Mouse (Mus musculus) liver, embryonic 14.5 days (tissue): ENCODE data around the gene Cchcr1. TPM values are rescaled to one million over a fixed set of nuclear protein-coding genes. Genes with fewer than 3 reads are reported as not detected.

ENCODE experiments used
- ATAC-seq: fragments of 200-750 bp; cut with Nextera tagmentation; 2 replicates; pipeline ENCODE4 v1.8.0; 2017; ENCODE audit warnings: moderate number of reproducible peaks, mild to moderate bottlenecking, moderate library complexity; ENCODE audit not compliant: insufficient read depth
- DNase-seq, 3 experiments: peaks; one replicate each; pipeline ENCODE4 v3.0.0-alpha.2; 2012 to 2013; ENCODE audit warnings: low read depth in 3 of 3, low spot score in 3 of 3
- H3K27ac ChIP-seq: fragments of 300-500 bp; sonication (generic); 2 replicates; pipeline ENCODE4 v1.5.1; 2014; ENCODE audit warnings: moderate library complexity, mild to moderate bottlenecking, control low read depth, inconsistent platforms
- H3K27me3 ChIP-seq: fragments of 300-500 bp; sonication (generic); 2 replicates; pipeline ENCODE4 v1.6.1; 2014; ENCODE audit warnings: mild to moderate bottlenecking, low read length, moderate library complexity; ENCODE audit not compliant: control insufficient read depth, insufficient read depth
- H3K36me3 ChIP-seq: fragments of 300-500 bp; sonication (generic); replicated peaks from 2 replicates; pipeline ENCODE4 v1.6.1; 2014; ENCODE audit warnings: low read depth; ENCODE audit not compliant: control insufficient read depth, insufficient read depth
- H3K4me1 ChIP-seq, 2 experiments: fragments of 200-500 bp in 1 of 2; fragments of 300-500 bp in 1 of 2; sonication (generic) in 1 of 2; replicated peaks; 2 replicates each; pipeline ENCODE4 v1.6.1; 2012 to 2014; ENCODE audit warnings: antibody characterized with exemption in 1 of 2, inconsistent platforms in 1 of 2, low read length in 1 of 2; ENCODE audit not compliant: control insufficient read depth in 2 of 2, insufficient read depth in 2 of 2
- H3K4me2 ChIP-seq: fragments of 300-500 bp; sonication (generic); 2 replicates; pipeline ENCODE4 v1.6.1; 2014; ENCODE audit warnings: low read depth, mild to moderate bottlenecking, control low read depth, moderate library complexity
- H3K4me3 ChIP-seq, 2 experiments: fragments of 200-500 bp in 1 of 2; fragments of 300-500 bp in 1 of 2; sonication (generic) in 1 of 2; 2 replicates each; pipeline ENCODE4 v1.5.1; 2012 to 2014; ENCODE audit warnings: low read depth in 2 of 2, low read length in 2 of 2, mild to moderate bottlenecking in 2 of 2, control low read depth in 1 of 2, inconsistent platforms in 1 of 2, moderate library complexity in 1 of 2; ENCODE audit not compliant: insufficient read depth in 1 of 2
- H3K9ac ChIP-seq: fragments of 300-500 bp; sonication (generic); replicated peaks from 2 replicates; pipeline ENCODE4 v1.6.1; 2014; ENCODE audit warnings: mild to moderate bottlenecking, control low read depth, moderate library complexity
- H3K9me3 ChIP-seq: fragments of 300-500 bp; sonication (generic); 2 replicates; pipeline ENCODE4 v1.6.1; 2016; ENCODE audit warnings: low read length, mixed read lengths; ENCODE audit not compliant: control insufficient read depth
- CTCF ChIP-seq: IDR thresholded peaks from 2 replicates; pipeline ENCODE4 v1.5.1; 2016; ENCODE audit warnings: antibody characterized with exemption, low read depth, control low read depth
- EP300 ChIP-seq: IDR thresholded peaks from 2 replicates; pipeline ENCODE4 v1.6.1; 2016; ENCODE audit warnings: antibody characterized with exemption, low read depth
- WGBS: fragments of 180-500 bp; shearing (Covaris S2); extraction: QIAGEN DNeasy Blood & Tissue Kit; methylation state at CpG from one replicate; pipeline ENCODE4 v1.1.7; 2014; ENCODE audit not compliant: insufficient replicate concordance; 5-methylcytosine and 5-hydroxymethylcytosine counted together
- polyA plus RNA-seq, 2 experiments: library from polyadenylated mRNA; depleted of rRNA in 1 of 2; stranded (reverse) in 1 of 2; unstranded in 1 of 2; fragments of >200 nt; fragmentation: Nextera tagmentation in 1 of 2; extraction: Ambion mirVana in 1 of 2; gene quantifications; 2 replicates each; pipeline versions ENCODE4 v1.2.1 to v1.2.3; 2012 to 2014

The Cchcr1 gene
- polyA plus RNA-seq, 2 experiments: 3.8 to 9.4 TPM

- no peak overlapping the region for H3K4me3 ChIP-seq
- TF ChIP-seq CTCF: no peak
- no peak for TF ChIP-seq EP300
- DNase-seq (no peak), ATAC-seq (no peak)
- no peaks in the 10 kb centered on the region for H3K9me3 ChIP-seq
- H3K36me3 ChIP-seq: no peaks in the 10 kb centered on the region
- no peak overlapping the region for H3K4me2 ChIP-seq
- no peak overlapping the region for H3K27ac ChIP-seq
- no peak overlapping the region for H3K9ac ChIP-seq
- WGBS: 44% methylated on average over 8 of the region's 8 CpGs
- H3K27me3 ChIP-seq: no peaks in the 10 kb centered on the region
- H3K4me1 ChIP-seq: no peaks in the 10 kb centered on the region
Observed at GRCm38 (mm10) chr17:35550871-35551270, 34.0 kb downstream of the Cchcr1 start.

- Histone ChIP-seq H3K9ac (no peak within 1 kb of the TSS), H3K27me3 (no peaks in the 10 kb centered on the region), H3K27ac (no peak within 1 kb of the TSS), H3K4me1 (no peaks in the 10 kb centered on the region), H3K4me3 (no peak within 1 kb of the TSS), H3K36me3 (no peaks in the 10 kb centered on the region), H3K4me2 (no peak within 1 kb of the TSS), H3K9me3 (no peaks in the 10 kb centered on the region)
- no peak for DNase-seq
- TF ChIP-seq CTCF (no peak), EP300 (no peak)
- ATAC-seq: no peak
- 63% methylated on average over 10 of the region's 10 CpGs for WGBS
Observed at GRCm38 (mm10) chr17:35551881-35552414, 35.0 kb downstream of the Cchcr1 start, which contains the start of gene Cdsn. Gene Cdsn, plus strand, starts transcription at chr17:35552128.

GRCm38 (mm10) chr17:35554321-35554720 lies 37.4 kb downstream of the Cchcr1 start:
- Histone ChIP-seq H3K27ac (no peak overlapping the region), H3K4me1 (no peaks in the 10 kb centered on the region), H3K36me3 (no peaks in the 10 kb centered on the region), H3K9me3 (no peaks in the 10 kb centered on the region), H3K9ac (no peak overlapping the region), H3K4me3 (no peak overlapping the region), H3K4me2 (no peak overlapping the region), H3K27me3 (no peaks in the 10 kb centered on the region)
- WGBS: 59% methylated on average over 5 of the region's 5 CpGs
- DNase-seq: no peak
- no peak for ATAC-seq
- TF ChIP-seq CTCF (no peak), EP300 (no peak)

DNA sequence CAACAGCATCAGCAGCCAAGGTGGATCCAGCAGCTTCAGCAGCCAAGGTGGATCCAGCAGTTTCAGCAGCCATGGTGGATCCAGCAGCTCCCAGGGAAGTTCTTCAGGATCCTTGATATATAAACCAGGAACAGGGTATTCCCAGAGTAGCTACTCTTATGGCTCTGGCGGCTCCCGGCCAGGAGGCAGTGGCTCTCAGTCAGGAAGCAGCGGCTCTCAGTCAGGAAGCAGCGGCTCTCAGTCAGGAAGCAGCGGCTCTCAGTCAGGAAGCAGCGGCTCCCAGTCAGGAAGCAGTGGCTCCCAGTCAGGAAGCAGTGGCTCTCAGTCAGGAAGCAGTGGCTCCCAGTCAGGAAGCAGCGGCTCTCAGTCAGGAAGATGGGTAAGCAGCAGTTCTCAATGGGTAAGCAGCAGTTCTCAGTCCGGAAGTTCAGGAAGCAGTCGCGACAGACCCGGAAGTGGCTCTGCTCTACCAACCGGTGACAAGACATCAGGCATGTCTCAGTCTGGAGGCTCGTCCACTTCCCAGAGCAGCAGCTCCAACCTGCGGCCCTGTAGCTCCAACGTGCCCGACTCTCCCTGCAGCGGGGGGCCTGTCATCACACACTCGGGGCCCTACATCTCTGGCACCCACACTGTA lies 38.0 kb downstream of the Cchcr1 start:
- no peaks in the 10 kb centered on the region for H3K9me3 ChIP-seq
- no peak for ATAC-seq
- no peak overlapping the region for H3K9ac ChIP-seq
- TF ChIP-seq CTCF (no peak), EP300 (no peak)
- H3K27me3 ChIP-seq: no peaks in the 10 kb centered on the region
- no peaks in the 10 kb centered on the region for H3K36me3 ChIP-seq
- no peaks in the 10 kb centered on the region for H3K4me1 ChIP-seq
- WGBS: 71% methylated on average over 18 of the region's 18 CpGs
- H3K4me2 ChIP-seq: no peak overlapping the region
- DNase-seq: no peak
- H3K27ac ChIP-seq: no peak overlapping the region
- no peak overlapping the region for H3K4me3 ChIP-seq

GRCm38 (mm10) chr17:35556186-35556765 lies 39.4 kb downstream of the Cchcr1 start:
- H3K27me3 ChIP-seq: no peaks in the 10 kb centered on the region
- no peaks in the 10 kb centered on the region for H3K4me1 ChIP-seq
- H3K4me2 ChIP-seq: no peak overlapping the region
- no peak for DNase-seq
- TF ChIP-seq CTCF (no peak), EP300 (no peak)
- 71% methylated on average over 13 of the region's 13 CpGs for WGBS
- H3K9me3 ChIP-seq: no peaks in the 10 kb centered on the region
- H3K36me3 ChIP-seq: no peaks in the 10 kb centered on the region
- no peak overlapping the region for H3K27ac ChIP-seq
- H3K9ac ChIP-seq: no peak overlapping the region
- ATAC-seq: no peak
- no peak overlapping the region for H3K4me3 ChIP-seq
